8 mouse cellular contexts compared by ENCODE assay signal in the genomic region with DNA sequence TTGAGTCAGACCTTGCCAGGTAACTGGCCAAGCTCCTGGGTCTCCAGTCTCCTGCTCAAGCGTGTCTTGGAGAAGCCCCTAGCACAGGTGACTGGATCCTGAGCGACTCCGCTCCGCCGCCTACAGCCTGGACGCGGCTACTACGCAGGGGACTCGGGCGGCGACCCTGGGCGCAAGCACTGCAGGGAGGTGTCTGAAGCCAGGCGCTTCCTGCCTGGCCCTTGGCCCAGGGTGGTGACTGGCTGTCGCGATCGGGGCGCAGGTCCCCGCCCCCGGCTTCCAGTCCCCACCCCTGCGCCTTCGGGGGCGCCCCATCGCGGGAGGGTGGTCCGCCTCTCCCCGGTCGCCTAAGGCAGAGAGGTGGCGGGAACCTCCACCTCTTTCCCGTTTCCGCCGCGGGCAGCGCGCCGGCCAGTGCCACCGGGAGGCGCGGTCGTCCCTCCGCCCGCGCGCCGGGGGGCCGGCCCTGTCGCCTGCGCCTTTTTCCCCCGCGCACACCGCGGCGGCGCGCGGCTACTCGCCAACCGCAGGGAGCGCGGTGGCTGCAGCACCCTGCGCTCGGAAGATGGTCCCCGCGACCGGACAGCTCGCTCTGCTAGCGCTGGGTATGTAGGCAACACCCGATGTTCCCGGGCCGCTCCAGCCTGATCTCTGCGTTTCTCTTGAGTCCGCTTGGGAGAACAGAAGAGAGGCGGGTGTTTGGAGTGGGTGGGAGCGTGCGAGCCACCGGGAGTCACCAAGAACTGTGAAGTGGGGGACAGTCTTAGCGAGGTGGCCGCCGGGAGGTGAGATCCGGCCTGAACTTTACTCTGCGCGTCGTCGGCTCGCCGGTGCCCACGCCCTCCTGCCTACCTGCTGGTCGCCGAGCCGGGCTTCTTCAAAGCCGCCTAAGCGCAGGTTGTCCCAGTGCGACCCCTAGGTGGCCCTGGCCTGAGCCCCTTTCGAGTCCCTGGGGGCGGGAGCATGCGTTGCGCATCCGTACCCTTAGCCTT. TPM values are rescaled to one million over a fixed set of nuclear protein-coding genes. Genes with fewer than 3 reads are reported as not detected.
A peak's percentile ranks its signal among the peaks of the same experiment; 100 is the strongest.
DNase-seq lines count a peak whose midpoint lies in the region; ATAC-seq and TF ChIP-seq lines count a peak whose summit lies in the region.

Tgfa (plus strand) TSS at position 283 of the 992 bp plus-strand sequence.

- DNase-seq in Patski (ENCODE audit: low read depth, low spot score) = no peak
- DNase-seq in cerebellum, adult 18-20 months = peak; percentile 50 to 62
- DNase-seq in forebrain, postnatal 0 days = peak; percentile 76
- DNase-seq in hindbrain, embryonic 10.5 days (ENCODE audit: low spot score) = peak; percentile 73
- DNase-seq in layer of hippocampus, postnatal 10 days (ENCODE audit: low spot score in 2 of 2) = peak; percentile 66 to 78
- DNase-seq in lung, postnatal 0 days (ENCODE audit: low spot score) = peak; percentile 82
- DNase-seq in retina, postnatal 1 day = peak; percentile 67

- under 1% methylated on average over 93 of the region's 97 CpGs for WGBS in forebrain, postnatal 0 days
- WGBS in hindbrain, embryonic 10.5 days = under 1% methylated on average over 91 of the region's 97 CpGs
- WGBS in lung, postnatal 0 days = 2% methylated on average over 86 of the region's 97 CpGs

- H3K4me3 ChIP-seq in forebrain, postnatal 0 days (ENCODE audit: low read depth, low read length) = peak within 1 kb of the TSS; percentile 78
- peak within 1 kb of the TSS; percentile 75 for H3K4me3 ChIP-seq in hindbrain, embryonic 10.5 days
- H3K4me3 ChIP-seq in lung, postnatal 0 days (ENCODE audit: low read depth, low read length) = peak within 1 kb of the TSS; percentile 67

- peak; percentile 80 for TF ChIP-seq CTCF in Patski (IDR thresholded peaks at IDR 0.05)
- peak; percentile 69 for TF ChIP-seq CTCF in forebrain, postnatal 0 days (IDR thresholded peaks at IDR 0.05; ENCODE audit: low read depth)
- TF ChIP-seq CTCF in lung, postnatal 0 days (IDR thresholded peaks at IDR 0.05) = peak; percentile 73

- no peaks in the 10 kb centered on the region for H3K36me3 ChIP-seq in forebrain, postnatal 0 days (ENCODE audit: insufficient read depth)
- H3K36me3 ChIP-seq in hindbrain, embryonic 10.5 days = no peaks in the 10 kb centered on the region
- no peaks in the 10 kb centered on the region for H3K36me3 ChIP-seq in lung, postnatal 0 days (ENCODE audit: insufficient read depth, low read length)

- in situ Hi-C loops in Patski (cut with MboI; ENCODE audit: low pct_unique_long_range_greater_than_20kb) = no loop called here

- H3K4me2 ChIP-seq in forebrain, postnatal 0 days (ENCODE audit: low read depth) = peak within 1 kb of the TSS; percentile 92
- H3K4me2 ChIP-seq in lung, postnatal 0 days (replicated peaks; ENCODE audit: low read depth, low read length) = peak within 1 kb of the TSS; percentile 88

- H3K4me1 ChIP-seq in forebrain, postnatal 0 days (ENCODE audit: insufficient read depth) = no peaks in the 10 kb centered on the region
- H3K4me1 ChIP-seq in hindbrain, embryonic 10.5 days (replicated peaks) = peaks cover 27% of the 10 kb centered on the region
- no peaks in the 10 kb centered on the region for H3K4me1 ChIP-seq in lung, postnatal 0 days (ENCODE audit: insufficient read depth, low read depth, low read length)

- CTCF ChIA-PET in Patski (lab: Charles Lee) = interaction anchor here (0.8 to 1.6 kb wide), 6 partner anchors 9 to 175 kb away, joined by 3 to 6 read pairs (median 3); no protein-coding TSS in a partner anchor

- peak within 1 kb of the TSS; percentile 62 for H3K27ac ChIP-seq in forebrain, postnatal 0 days (ENCODE audit: low read depth, low read length)
- peak within 1 kb of the TSS; percentile 85 for H3K27ac ChIP-seq in hindbrain, embryonic 10.5 days
- peak within 1 kb of the TSS; percentile 78 for H3K27ac ChIP-seq in lung, postnatal 0 days (ENCODE audit: low read length)

- POLR2A ChIA-PET in Patski (lab: Charles Lee) = interaction anchor here (0.6 kb wide), 1 partner anchor 105 kb away, joined by 4 read pairs; no protein-coding TSS in a partner anchor

- ATAC-seq in Patski = peak; percentile 61
- peak; percentile 82 for ATAC-seq in forebrain, postnatal 0 days
- ATAC-seq in lung, postnatal 0 days = peak; percentile 93
- ATAC-seq in CD4-positive, CD25-positive, alpha-beta regulatory T cell, adult 4 months = no peak

- H3K9ac ChIP-seq in forebrain, postnatal 0 days = peak within 1 kb of the TSS; percentile 71
- H3K9ac ChIP-seq in lung, postnatal 0 days (replicated peaks; ENCODE audit: low read depth) = peak within 1 kb of the TSS; percentile 41; the same call in 1 of the 2 replicates

- no peak for TF ChIP-seq EP300 in lung, postnatal 0 days (IDR thresholded peaks at IDR 0.05)

- no peaks in the 10 kb centered on the region for H3K9me3 ChIP-seq in forebrain, postnatal 0 days (ENCODE audit: low read length)
- no peaks in the 10 kb centered on the region for H3K9me3 ChIP-seq in hindbrain, embryonic 10.5 days
- no peaks in the 10 kb centered on the region for H3K9me3 ChIP-seq in lung, postnatal 0 days (ENCODE audit: low read length)

- peaks cover 4% of the 10 kb centered on the region for H3K27me3 ChIP-seq in Patski
- no peaks in the 10 kb centered on the region for H3K27me3 ChIP-seq in forebrain, postnatal 0 days (ENCODE audit: insufficient read depth, low read length)
- H3K27me3 ChIP-seq in hindbrain, embryonic 10.5 days (ENCODE audit: insufficient read depth, poor library complexity, severe bottlenecking) = peaks cover 55% of the 10 kb centered on the region
- H3K27me3 ChIP-seq in lung, postnatal 0 days (replicated peaks; ENCODE audit: insufficient read depth, low read length) = peaks cover 4% of the 10 kb centered on the region; the same call in 1 of the 2 replicates

RNA-seq across cellular contexts. Expression of gene Tgfa, which starts in this region (rescaled TPM):
- 3.1 TPM for polyA plus RNA-seq in Patski (2021)
- 49.5 and 50.8 TPM in 2 replicates for total RNA-seq in forebrain, postnatal 0 days (2014; rRNA removed)
- polyA plus RNA-seq in forebrain, postnatal 0 days (2015; fragmentation: Nextera tagmentation; extraction: Ambion mirVana) = 20.3 and 29.9 TPM in 2 replicates
- polyA plus RNA-seq in hindbrain, embryonic 10.5 days (2016; fragmentation: Nextera tagmentation; extraction: Ambion mirVana) = 1.7 and 3.1 TPM in 2 replicates
- total RNA-seq in layer of hippocampus, postnatal 10 days (2021) = 10 to 100 TPM; 36.2 to 38.5 TPM
- polyA plus RNA-seq in lung, postnatal 0 days (2015; fragmentation: Nextera tagmentation; extraction: Ambion mirVana) = 1.9 and 2.3 TPM in 2 replicates
- polyA plus RNA-seq in CD4-positive, CD25-positive, alpha-beta regulatory T cell, adult 4 months (2017; shearing (Covaris generic)) = under 1 TPM in 1 of 2 experiments, not detected in 1; 0.30 TPM
